Mouse (Mus musculus) skeletal muscle tissue, postnatal 0 days (tissue): ENCODE measurements around the gene Lca5l. TPM values are rescaled to one million over a fixed set of nuclear protein-coding genes. Genes with fewer than 3 reads are reported as not detected.

Source experiments
- polyA plus RNA-seq: library from polyadenylated mRNA; unstranded; fragments of >200 nt; fragmentation: Nextera tagmentation; extraction: Ambion mirVana; gene quantifications from 2 replicates; pipeline ENCODE4 v1.2.1, GENCODE M21; 2015

The Lca5l gene
- polyA plus RNA-seq = 1.7 and 2.1 TPM in 2 replicates

DNA sequence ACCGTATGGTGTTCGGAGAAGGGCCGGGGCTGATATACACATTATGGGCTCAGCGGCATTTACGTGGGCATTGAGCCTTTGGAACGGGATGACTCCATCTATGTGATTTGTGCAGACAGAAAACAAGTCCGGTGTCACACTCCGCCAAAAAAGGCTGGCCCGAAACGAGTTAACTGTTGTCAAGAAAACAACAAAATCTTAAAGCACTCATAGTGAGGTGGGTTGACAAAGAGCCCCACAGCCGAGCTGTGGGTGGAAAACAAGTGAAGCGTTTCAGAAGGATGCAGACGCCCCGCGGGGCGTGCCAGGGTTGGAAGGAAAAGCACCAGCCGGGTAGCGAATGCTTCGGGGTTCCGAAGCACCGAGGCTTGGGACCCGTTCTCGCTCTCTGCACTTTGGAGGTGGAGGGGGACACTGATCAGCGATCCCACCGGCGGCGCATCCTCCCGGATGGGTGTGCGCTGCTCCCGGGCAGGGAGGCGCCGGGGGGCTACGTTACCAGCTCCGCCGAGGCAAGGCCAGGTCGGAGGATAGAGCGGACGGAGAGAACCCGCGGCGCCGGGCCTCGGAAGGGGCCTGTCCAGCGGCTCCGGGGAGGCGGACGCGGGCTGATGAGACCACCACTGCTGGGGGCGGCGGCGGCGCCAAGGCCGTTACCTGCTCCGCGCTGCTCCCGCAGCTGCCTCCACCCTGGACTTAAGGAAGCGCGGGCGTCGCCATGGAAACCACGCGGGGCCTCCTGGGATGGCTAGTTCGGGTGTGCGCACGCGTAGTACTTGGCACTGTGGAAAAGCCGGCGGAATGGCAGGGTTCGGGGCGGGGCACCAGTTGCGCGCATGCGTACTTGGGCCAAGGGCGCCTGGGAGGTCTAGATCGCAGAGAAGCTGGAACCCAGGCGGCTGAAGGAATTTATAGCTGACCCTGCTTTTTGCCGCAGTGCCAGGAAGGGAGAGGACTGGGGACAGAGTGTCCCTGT is at the start of gene Lca5l:
Lca5l (minus strand) TSS at position 741 of the 976 bp plus-strand sequence.

DNA sequence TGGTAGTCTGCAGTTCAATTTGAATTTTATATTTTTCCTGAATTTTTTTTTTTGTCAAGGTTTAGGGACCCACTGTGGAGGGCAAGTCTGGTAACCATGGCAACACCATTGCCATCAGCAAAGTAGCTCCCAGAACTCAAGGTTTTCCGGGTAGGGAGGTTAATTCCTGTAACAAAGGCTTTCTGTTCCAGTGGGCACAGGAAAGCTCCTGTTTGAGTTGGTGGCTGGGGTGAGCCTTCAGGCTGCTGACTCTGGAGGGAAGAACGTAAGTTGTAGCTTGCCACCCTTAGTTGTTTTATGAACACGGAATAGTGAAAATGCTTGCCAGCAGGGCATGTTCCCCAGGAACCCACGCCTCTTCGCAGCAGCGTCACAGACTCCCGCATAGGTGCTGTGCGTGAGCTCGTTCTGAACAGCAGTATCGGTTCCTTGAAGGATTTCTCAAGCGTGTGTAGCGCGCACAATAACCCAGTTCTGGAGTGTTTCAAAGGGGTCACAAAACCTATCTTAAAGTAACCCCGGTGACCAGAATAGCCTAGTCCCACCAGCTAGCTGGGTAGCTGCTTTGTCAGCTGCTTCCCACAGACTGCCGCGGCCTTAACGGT is 43.4 kb upstream of the Lca5l start, which contains the start of gene B3galt5:
B3galt5 (plus strand) TSS at position 436 of the 605 bp plus-strand sequence.

DNA sequence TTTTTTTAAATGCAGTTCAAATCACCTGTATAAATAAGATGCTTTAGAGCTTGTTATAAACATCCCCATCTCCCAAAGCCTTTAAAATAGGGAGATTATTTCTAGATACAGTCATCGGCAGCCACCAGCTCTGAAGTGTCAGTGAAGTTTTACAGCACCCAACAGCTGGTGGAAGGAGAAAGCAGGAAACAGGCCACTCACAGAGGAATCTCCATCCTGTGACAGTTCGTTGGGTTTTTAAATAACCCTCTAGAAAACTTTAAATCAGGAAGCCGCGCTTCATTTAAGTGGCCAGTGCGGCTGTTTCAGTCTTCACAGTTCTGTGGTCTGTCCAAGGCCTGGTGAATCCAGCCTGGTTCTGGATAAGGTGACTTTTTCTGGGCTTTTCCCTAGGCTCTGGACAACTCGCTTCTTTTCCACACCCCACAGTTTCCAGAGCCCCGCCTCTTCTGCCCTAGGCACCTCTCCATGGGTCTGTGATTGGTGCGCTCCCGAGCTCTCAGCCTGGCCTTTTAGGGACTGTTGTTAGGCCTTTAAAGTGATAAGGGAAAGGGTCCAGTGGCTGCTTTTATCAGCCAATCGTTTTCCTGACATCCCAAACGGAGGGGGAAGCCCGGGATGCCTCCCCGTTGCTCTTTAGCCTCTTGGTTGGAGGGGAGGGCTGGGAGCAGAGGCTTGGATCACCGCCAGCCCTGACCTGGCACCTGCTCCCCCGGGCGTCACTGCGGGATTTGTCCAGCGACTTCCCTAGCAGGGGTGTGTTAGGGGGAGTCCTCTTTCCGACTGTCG is 8.0 kb upstream of the Lca5l start, which contains the start of gene Sh3bgr:
Sh3bgr (plus strand) TSS at position 538 of the 789 bp plus-strand sequence.

DNA sequence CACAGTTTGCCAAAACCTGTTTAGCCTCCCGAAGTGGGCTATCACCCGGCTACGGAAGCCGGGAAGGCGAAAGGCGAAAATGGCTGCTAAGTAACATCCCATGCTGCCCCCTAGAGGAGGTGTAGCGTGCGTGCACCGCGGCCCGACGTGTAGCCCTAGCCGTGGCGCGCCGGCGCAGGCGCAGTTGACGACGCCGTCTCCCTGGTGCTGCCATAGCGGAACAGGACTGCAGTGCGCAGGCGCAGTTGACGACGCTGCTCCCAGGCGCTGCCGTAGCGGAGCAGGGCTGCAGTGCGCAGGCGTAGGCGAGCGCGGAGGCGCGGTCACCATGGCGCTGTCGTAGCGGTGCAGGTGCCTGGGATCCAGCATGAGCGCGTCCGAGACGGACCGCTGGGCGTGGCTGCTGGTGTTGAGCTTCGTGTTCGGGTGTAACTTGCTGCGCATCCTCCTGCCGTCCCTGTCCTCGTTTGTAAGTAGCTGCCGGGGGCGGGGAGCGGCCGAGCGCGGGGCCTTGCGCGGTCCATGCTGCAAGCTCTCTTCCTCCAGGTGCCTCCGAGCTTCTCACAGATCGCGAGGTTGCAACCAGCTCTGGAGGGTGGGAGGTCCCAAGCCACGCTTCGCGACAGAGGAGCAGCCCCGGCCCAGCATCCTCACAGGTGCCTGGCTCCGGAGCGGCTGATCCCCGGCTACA is 46.8 kb downstream of the Lca5l start, which contains the start of gene Wrb:
Wrb (plus strand) TSS at position 298 of the 691 bp plus-strand sequence.

DNA sequence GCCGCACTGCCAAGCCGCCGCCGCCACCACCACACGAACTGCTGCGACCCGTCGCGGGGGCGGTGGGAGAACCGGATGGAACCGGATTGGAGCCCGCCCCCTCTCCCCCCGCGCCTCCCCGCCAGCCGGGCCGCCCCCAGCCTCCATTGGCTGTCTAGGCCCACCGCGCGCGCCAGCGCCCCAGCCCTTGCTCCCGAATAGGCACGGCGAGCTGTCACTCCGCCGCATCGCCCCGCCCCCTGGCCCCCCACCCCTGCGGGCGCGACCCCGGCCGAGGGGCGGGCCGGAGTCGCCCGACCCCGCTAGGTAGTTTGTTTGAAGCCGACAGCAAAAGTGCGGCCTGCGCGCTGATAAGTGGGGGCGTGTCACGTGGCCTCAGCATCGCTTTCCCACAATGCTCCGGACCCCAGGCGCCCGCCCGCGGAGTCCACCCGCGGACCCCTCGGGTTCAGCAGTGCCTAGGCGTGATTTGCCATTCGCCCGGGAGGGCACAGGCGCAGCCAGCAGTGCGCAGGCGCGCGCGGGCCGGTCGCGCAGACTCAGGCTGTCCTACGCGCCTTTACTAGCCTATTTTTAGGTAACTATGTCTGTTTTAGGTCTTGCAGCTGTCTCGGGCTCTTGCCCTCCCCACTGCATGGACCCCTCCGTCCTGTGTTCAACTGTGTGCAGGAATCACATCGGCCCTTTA is 64.3 kb downstream of the Lca5l start, which contains the start of gene Hmgn1:
Hmgn1 (minus strand) TSS at position 73 of the 688 bp plus-strand sequence.

Other genes starting within 250 kb of the Lca5l start
- 37.1 and 46.8 TPM in 2 replicates for gene Psmg1, start 201.3 kb downstream of the Lca5l start, polyA plus RNA-seq
- 48.8 and 51.7 TPM in 2 replicates for gene Brwd1, start 109.7 kb downstream of the Lca5l start, polyA plus RNA-seq
- 179 and 276 TPM in 2 replicates for gene Hmgn1, start 64.5 kb downstream of the Lca5l start, polyA plus RNA-seq
- 20.1 and 22.4 TPM in 2 replicates for gene Wrb, start 46.9 kb downstream of the Lca5l start, polyA plus RNA-seq
- gene Sh3bgr, start 8.2 kb upstream of the Lca5l start, polyA plus RNA-seq = 513 and 524 TPM in 2 replicates
- gene B3galt5, start 43.5 kb upstream of the Lca5l start, polyA plus RNA-seq = 0.12 TPM in 1 of 2 replicates, not detected in the other